Comparison of ENCODE assay signal across 23 mouse cellular contexts in the genomic region with DNA sequence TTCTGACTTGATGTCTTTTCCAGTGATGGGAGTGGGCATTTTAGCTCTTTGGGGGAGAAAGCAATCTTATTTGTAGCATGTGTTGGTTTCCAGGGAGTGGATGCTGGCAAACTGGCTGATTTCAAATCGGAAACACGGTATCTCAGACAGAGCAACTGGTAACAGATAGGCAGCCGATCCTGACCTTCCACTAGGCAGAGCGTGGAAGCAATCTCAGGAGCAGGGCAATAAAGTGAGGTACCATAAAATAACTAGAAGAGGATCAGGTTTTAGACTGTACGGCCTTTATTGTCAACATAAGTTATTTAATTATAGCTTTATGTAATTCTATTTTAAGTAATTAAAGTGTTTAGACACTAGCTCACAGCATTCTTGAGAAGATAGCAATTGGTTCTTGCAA.
"Had no signal": no experiment of that assay in that cellular context is flagged by ENCODE, and none has a peak within 500 bp of the region (broad histone marks: within the 10 kb centered on the region; RNA-seq: fewer than 3 reads in every experiment).

No protein-coding gene starts in this region.

- H3K36me3 ChIP-seq: kidney, embryonic 15.5 days; limb, embryonic 12.5 days; limb, embryonic 15.5 days; midbrain, embryonic 12.5 days; midbrain, embryonic 15.5 days; neural tube, embryonic 12.5 days; neural tube, embryonic 15.5 days; stomach, embryonic 15.5 days had no signal

- H3K4me1 ChIP-seq: kidney, embryonic 15.5 days; limb, embryonic 12.5 days; limb, embryonic 15.5 days; midbrain, embryonic 12.5 days; midbrain, embryonic 15.5 days; neural tube, embryonic 12.5 days; neural tube, embryonic 15.5 days; stomach, embryonic 15.5 days had no signal

- H3K4me3 ChIP-seq: kidney, embryonic 15.5 days; limb, embryonic 12.5 days; limb, embryonic 15.5 days; midbrain, embryonic 12.5 days; midbrain, embryonic 15.5 days; neural tube, embryonic 12.5 days; neural tube, embryonic 15.5 days; stomach, embryonic 15.5 days had no signal

- H3K27ac ChIP-seq: kidney, embryonic 15.5 days; limb, embryonic 12.5 days; limb, embryonic 15.5 days; liver, embryonic 14.5 days; macrophage; midbrain, embryonic 12.5 days; midbrain, embryonic 15.5 days; neural tube, embryonic 12.5 days; neural tube, embryonic 15.5 days; stomach, embryonic 15.5 days had no signal

- H3K4me2 ChIP-seq: kidney, embryonic 15.5 days; limb, embryonic 12.5 days; limb, embryonic 15.5 days; liver, embryonic 11.5 days; lung, embryonic 14.5 days; midbrain, embryonic 12.5 days; midbrain, embryonic 15.5 days; neural tube, embryonic 12.5 days; neural tube, embryonic 15.5 days; stomach, embryonic 15.5 days had no signal

- ATAC-seq: liver, postnatal 0 days; lung, postnatal 0 days; midbrain, embryonic 15.5 days had no signal

- DNase-seq: kidney, adult 11 months; kidney, adult 8-10 months; kidney, postnatal 10 days; kidney, postnatal 36 days; layer of hippocampus, adult 9-11 months; left cerebral cortex, postnatal 4 days; liver, postnatal 0 days; lung, embryonic 14.5 days; right cerebral cortex, postnatal 14 days; spleen, adult 18-20 months; thymus, postnatal 25 days had no signal

- H3K9me3 ChIP-seq: kidney, embryonic 15.5 days; limb, embryonic 12.5 days; limb, embryonic 15.5 days; midbrain, embryonic 12.5 days; midbrain, embryonic 15.5 days; neural tube, embryonic 12.5 days; neural tube, embryonic 15.5 days; stomach, embryonic 15.5 days had no signal

- H3K27me3 ChIP-seq: kidney, embryonic 15.5 days; limb, embryonic 12.5 days; limb, embryonic 15.5 days; midbrain, embryonic 12.5 days; midbrain, embryonic 15.5 days; neural tube, embryonic 12.5 days; neural tube, embryonic 15.5 days; stomach, embryonic 15.5 days had no signal

- H3K9ac ChIP-seq: kidney, embryonic 15.5 days; limb, embryonic 12.5 days; limb, embryonic 15.5 days; liver, embryonic 14.5 days; liver, postnatal 0 days; lung, embryonic 14.5 days; midbrain, embryonic 12.5 days; midbrain, embryonic 15.5 days; neural tube, embryonic 12.5 days; neural tube, embryonic 15.5 days; stomach, embryonic 15.5 days had no signal
